Mouse (Mus musculus): ENCODE data around the gene Pknox2.

Pknox2 gene

GRCm38 (mm10) chr9:37051669-37052068 lies 95.5 kb downstream of the Pknox2 start:
- DNase-seq (ENCODE audit: low spot score in 2 of 2), result no peak

DNA sequence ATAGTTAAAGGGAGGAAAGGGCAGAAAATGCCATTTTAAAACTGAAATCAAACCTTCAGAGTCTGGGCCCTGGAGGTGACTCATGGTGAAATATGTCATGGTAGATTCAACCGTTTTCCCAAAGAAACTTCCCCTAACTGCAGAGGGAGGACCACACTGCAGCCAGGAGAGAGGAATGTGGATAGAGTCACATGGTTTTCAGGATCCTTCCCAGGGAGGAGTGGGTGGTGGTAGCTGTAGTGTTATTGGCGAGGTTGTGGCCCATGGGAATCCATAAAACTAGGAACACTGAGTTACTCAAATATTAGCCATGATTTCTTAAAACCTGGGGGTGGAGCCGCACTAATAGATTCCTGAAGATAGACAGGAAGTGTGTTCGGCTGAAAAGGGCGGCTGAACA lies 99.7 kb downstream of the Pknox2 start:
- DNase-seq (ENCODE audit: low spot score in 2 of 2), result peak; percentile 65 to 71

GRCm38 (mm10) chr9:37045875-37046274 lies 101.3 kb downstream of the Pknox2 start:
- no peak for DNase-seq (ENCODE audit: low spot score in 2 of 2)

GRCm38 (mm10) chr9:37044165-37044564 lies 103.0 kb downstream of the Pknox2 start:
- no peak for DNase-seq (ENCODE audit: low spot score in 2 of 2)

- no peak for DNase-seq (ENCODE audit: low spot score in 2 of 2)
These were observed 108.3 kb downstream of the Pknox2 start for GRCm38 (mm10) chr9:37038859-37039258.

GRCm38 (mm10) chr9:37038445-37038844 lies 108.8 kb downstream of the Pknox2 start:
- no peak for DNase-seq (ENCODE audit: low spot score in 2 of 2)

DNA sequence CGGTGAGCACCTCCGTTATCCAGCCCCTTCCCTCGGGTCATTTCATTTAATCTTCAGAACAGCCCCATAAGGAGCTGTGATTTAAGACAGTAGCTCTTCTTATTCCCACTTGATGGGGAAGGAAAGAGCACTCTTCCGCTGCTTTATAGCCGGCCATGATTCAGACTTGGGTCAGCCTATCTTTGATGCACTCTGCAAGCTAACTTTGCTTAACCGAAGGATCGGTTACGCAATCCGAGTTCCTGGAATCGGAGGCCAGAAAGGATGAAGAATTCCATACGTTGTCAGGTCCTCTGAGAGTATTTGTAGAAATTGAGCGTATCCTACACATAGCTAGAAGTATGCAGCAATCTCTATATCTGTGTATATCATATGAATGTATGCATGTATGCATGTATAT lies 109.8 kb downstream of the Pknox2 start:
- DNase-seq (ENCODE audit: low spot score in 2 of 2), result no peak

GRCm38 (mm10) chr9:37035248-37035647 lies 112.0 kb downstream of the Pknox2 start:
- no peak for DNase-seq (ENCODE audit: low spot score in 2 of 2)

DNA sequence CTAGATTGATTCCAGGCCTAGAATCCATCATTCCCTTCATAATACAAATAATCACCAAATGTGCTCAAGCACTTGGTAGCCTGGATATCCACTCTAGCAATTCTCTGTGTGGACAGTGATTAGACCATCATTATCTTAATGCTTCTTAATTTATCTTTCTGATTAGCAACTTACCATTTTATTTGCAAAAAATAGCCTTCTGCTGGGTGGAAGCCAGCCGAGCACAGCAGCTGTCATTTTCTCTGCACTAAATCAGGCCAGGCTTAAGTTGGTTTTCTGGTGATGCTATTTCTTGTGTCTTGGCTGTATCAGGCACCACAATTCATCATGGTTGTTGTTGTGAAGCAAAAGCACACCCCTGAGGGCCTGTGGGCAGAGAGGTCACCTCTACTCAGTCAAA lies 112.9 kb downstream of the Pknox2 start:
- no peak for DNase-seq (ENCODE audit: low spot score in 2 of 2)

- DNase-seq (ENCODE audit: low spot score in 2 of 2), result no peak
These were observed 116.6 kb downstream of the Pknox2 start for GRCm38 (mm10) chr9:37030347-37031213.

GRCm38 (mm10) chr9:37029811-37030346 lies 117.3 kb downstream of the Pknox2 start:
- DNase-seq (ENCODE audit: low spot score in 2 of 2), result no peak

GRCm38 (mm10) chr9:37027825-37028575 lies 119.2 kb downstream of the Pknox2 start:
- no peak for DNase-seq (ENCODE audit: low spot score in 2 of 2)

- DNase-seq (ENCODE audit: low spot score in 2 of 2), result no peak
These were observed 121.3 kb downstream of the Pknox2 start for GRCm38 (mm10) chr9:37025913-37026312.

- no peak for DNase-seq (ENCODE audit: low spot score in 2 of 2)
These were observed 125.5 kb downstream of the Pknox2 start for GRCm38 (mm10) chr9:37021586-37022230.

DNA sequence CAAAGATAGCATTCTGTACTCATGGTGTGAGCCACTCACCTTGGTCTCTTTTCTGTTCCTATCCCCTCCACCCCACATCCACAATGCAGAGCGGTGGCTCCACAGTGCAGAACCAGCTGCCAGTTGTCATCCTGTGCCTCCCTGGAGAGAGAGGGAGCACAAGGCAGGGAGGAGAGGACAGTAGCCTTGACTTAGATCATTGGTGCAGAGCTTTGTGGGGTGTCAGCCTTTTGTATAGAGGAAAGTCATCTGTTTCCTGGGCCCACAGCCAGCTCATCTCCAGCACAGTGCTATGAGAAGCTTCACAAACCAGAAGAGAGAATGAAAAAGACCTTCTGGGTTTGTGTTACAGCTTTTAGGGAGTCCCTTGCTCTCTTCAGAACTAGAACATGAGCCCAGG lies 129.1 kb downstream of the Pknox2 start:
- DNase-seq (ENCODE audit: low spot score in 2 of 2), result no peak

GRCm38 (mm10) chr9:37017169-37017568 lies 130.0 kb downstream of the Pknox2 start:
- no peak for DNase-seq (ENCODE audit: low spot score in 2 of 2)

DNA sequence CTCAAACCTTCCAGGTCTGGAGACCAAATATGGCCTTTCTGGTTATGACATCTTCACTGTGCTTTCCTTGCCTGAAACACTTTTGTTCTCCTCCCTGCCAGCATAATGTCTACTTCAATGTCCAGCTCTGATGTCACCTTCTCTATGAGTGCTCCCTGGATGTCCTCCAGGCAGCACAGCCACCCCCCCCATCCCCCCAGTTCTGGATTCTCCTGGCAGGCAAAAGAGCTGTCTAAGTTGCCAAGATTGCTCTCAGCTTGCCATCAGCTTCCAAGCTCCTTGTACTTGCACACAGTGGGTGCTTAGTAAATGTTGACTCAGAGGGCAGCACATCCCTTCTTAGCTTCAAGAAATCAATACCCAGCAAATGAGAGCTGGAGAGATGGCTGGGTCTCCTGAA lies 131.0 kb downstream of the Pknox2 start:
- DNase-seq (ENCODE audit: low spot score in 2 of 2), result peak in 1 of 2 experiments; percentile 30

DNA sequence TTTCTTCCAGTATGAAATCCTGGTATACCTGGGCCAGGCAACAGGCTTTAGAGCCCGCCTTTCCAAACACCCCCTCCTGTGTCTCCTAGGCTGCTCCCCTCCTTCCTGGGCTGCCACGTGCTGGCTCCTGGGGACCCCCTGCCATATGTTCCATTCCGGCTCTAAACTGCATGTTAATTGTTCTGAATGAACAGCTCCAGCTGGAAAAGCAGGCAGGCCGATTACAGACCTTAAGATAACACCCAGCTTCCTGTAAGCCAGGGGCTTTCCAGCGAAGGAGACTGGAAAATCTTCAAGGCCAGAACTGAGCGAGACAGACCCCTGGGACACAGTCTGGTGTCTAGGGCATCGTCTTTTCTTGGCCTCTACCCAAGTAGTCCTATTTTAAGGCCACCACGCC lies 133.6 kb downstream of the Pknox2 start:
- peak; percentile 19 to 32 for DNase-seq (ENCODE audit: low spot score in 2 of 2)

DNA sequence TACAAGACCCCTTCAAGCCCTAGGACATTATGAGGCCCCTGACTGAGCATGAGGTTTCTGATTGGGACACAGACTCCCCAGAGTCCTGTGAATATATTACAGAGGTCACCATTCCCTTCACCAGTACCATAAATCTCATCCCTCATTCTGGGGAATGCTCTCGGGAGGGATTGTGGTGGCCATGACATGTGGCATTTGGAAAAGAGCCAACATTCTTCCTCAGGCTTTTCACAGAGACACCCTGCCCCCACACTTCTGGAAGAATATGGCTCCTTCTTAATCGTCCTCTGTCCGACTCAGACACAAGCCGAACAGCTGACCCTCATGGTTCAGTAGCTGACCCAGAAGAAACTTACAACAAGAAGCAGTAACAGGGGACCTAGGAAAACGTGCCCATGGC lies 139.1 kb downstream of the Pknox2 start:
- no peak for DNase-seq (ENCODE audit: low spot score in 2 of 2)

GRCm38 (mm10) chr9:37004676-37005075 lies 142.5 kb downstream of the Pknox2 start:
- no peak for DNase-seq (ENCODE audit: low spot score in 2 of 2)

DNA sequence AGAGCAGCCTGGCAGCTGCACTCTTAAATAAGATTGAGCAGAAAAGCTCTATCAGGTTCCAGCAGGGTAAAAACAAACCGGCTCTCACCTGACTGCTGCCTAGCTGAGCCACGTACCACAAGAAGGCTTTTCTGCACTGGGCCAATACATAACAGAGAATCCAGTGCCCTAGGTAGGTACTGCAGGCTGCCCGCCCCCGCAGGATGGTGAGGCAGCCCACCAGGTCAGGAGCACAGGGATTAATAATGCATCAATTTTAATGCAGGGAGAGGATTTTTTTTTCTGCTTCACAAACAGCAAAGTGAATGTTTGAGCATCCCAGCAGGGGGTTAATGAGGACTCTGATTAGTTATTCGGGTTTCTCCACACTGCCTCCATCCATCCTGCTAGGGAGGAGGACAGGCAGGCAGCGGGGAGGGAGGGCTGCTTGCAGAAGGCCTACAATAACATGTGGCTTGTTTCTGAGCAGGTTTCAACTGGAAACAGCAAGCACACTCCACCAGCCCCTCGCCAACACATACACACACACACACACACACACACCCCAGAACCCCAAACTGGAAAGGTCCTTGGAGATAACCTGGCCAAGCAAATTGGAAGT lies 145.2 kb downstream of the Pknox2 start:
- DNase-seq (ENCODE audit: low spot score in 2 of 2), result no peak

GRCm38 (mm10) chr9:36999393-36999792 lies 147.8 kb downstream of the Pknox2 start:
- no peak for DNase-seq (ENCODE audit: low spot score in 2 of 2)
